Comparison of ENCODE assay signal across 24 mouse cellular contexts in genomic region chr1:25312344-25312743, GRCm38 (mm10).
A peak's percentile ranks its signal among the peaks of the same experiment; 100 is the strongest.
DNase-seq lines count a peak whose midpoint lies in the region; ATAC-seq lines count a peak whose summit lies in the region.
"Had no signal": no experiment of that assay in that cellular context is flagged by ENCODE, and none has a peak within 500 bp of the region (broad histone marks: within the 10 kb centered on the region; RNA-seq: fewer than 3 reads in every experiment).

No protein-coding gene starts in this region.

- peak; percentile 64 for ATAC-seq in hindbrain, embryonic 12.5 days (ENCODE audit: low FRiP score)
- ATAC-seq in hindbrain, embryonic 13.5 days (ENCODE audit: low FRiP score) = no peak
- ATAC-seq in neural tube, embryonic 11.5 days (ENCODE audit: insufficient read depth, low FRiP score, low TSS enrichment) = peak; percentile 78; the same call in 1 of the 2 replicates
- no peak for ATAC-seq in midbrain, embryonic 14.5 days (ENCODE audit: low FRiP score, low TSS enrichment)
- ATAC-seq: CD4-positive, CD25-positive, alpha-beta regulatory T cell, adult 4 months; forebrain, postnatal 0 days had no signal

- no peak overlapping the region for H3K4me2 ChIP-seq in hindbrain, embryonic 12.5 days (replicated peaks)
- H3K4me2 ChIP-seq in hindbrain, embryonic 13.5 days = no peak overlapping the region
- H3K4me2 ChIP-seq in neural tube, embryonic 11.5 days (ENCODE audit: low read depth) = no peak overlapping the region
- H3K4me2 ChIP-seq in midbrain, embryonic 14.5 days (ENCODE audit: low read length) = no peak overlapping the region
- H3K4me2 ChIP-seq: embryonic facial prominence, embryonic 12.5 days; forebrain, embryonic 12.5 days; heart, embryonic 11.5 days; heart, embryonic 15.5 days had no signal

- H3K4me3 ChIP-seq in hindbrain, embryonic 12.5 days = no peak overlapping the region
- no peak overlapping the region for H3K4me3 ChIP-seq in hindbrain, embryonic 13.5 days
- H3K4me3 ChIP-seq in neural tube, embryonic 11.5 days (ENCODE audit: low read depth, low read length) = no peak overlapping the region
- H3K4me3 ChIP-seq in midbrain, embryonic 14.5 days (replicated peaks; ENCODE audit: low read depth, low read length) = no peak overlapping the region
- H3K4me3 ChIP-seq: embryonic facial prominence, embryonic 12.5 days; forebrain, embryonic 12.5 days; heart, adult 2 months; heart, embryonic 15.5 days had no signal

- no peaks in the 10 kb centered on the region for H3K27me3 ChIP-seq in hindbrain, embryonic 12.5 days
- H3K27me3 ChIP-seq in hindbrain, embryonic 13.5 days = no peaks in the 10 kb centered on the region
- H3K27me3 ChIP-seq in neural tube, embryonic 11.5 days (ENCODE audit: control insufficient read depth, insufficient read depth, low read length) = no peaks in the 10 kb centered on the region
- H3K27me3 ChIP-seq in midbrain, embryonic 14.5 days (ENCODE audit: control insufficient read depth, insufficient read depth, low read length) = no peaks in the 10 kb centered on the region
- H3K27me3 ChIP-seq: embryonic facial prominence, embryonic 12.5 days; forebrain, embryonic 12.5 days; heart, embryonic 15.5 days had no signal

- no peaks in the 10 kb centered on the region for H3K36me3 ChIP-seq in hindbrain, embryonic 12.5 days
- no peaks in the 10 kb centered on the region for H3K36me3 ChIP-seq in hindbrain, embryonic 13.5 days
- no peaks in the 10 kb centered on the region for H3K36me3 ChIP-seq in neural tube, embryonic 11.5 days (ENCODE audit: control insufficient read depth, insufficient read depth, low read length)
- no peaks in the 10 kb centered on the region for H3K36me3 ChIP-seq in midbrain, embryonic 14.5 days (ENCODE audit: control insufficient read depth, insufficient read depth, low read length)
- H3K36me3 ChIP-seq: embryonic facial prominence, embryonic 12.5 days; forebrain, embryonic 12.5 days; G1E; heart, embryonic 15.5 days had no signal

- H3K9ac ChIP-seq in hindbrain, embryonic 12.5 days = no peak overlapping the region
- H3K9ac ChIP-seq in hindbrain, embryonic 13.5 days = no peak overlapping the region
- H3K9ac ChIP-seq in neural tube, embryonic 11.5 days (ENCODE audit: low read length) = no peak overlapping the region
- no peak overlapping the region for H3K9ac ChIP-seq in midbrain, embryonic 14.5 days (replicated peaks; ENCODE audit: low read length)
- H3K9ac ChIP-seq: embryonic facial prominence, embryonic 12.5 days; forebrain, embryonic 12.5 days; forebrain, postnatal 0 days; heart, embryonic 15.5 days had no signal

- H3K4me1 ChIP-seq in hindbrain, embryonic 12.5 days = no peaks in the 10 kb centered on the region
- no peaks in the 10 kb centered on the region for H3K4me1 ChIP-seq in hindbrain, embryonic 13.5 days (replicated peaks)
- H3K4me1 ChIP-seq in neural tube, embryonic 11.5 days (ENCODE audit: control insufficient read depth, insufficient read depth, low read length) = no peaks in the 10 kb centered on the region
- peaks cover 3% of the 10 kb centered on the region; the same call in 1 of the 2 replicates for H3K4me1 ChIP-seq in midbrain, embryonic 14.5 days (ENCODE audit: control insufficient read depth, insufficient read depth, low read length)
- H3K4me1 ChIP-seq: embryonic facial prominence, embryonic 12.5 days; heart, embryonic 15.5 days had no signal

- WGBS in hindbrain, embryonic 12.5 days = 37% methylated on average over 2 of the region's 2 CpGs
- WGBS in hindbrain, embryonic 13.5 days = 37% methylated on average over 2 of the region's 2 CpGs
- WGBS in neural tube, embryonic 11.5 days = 60% methylated on average over 2 of the region's 2 CpGs
- 25% methylated on average over 2 of the region's 2 CpGs for WGBS in midbrain, embryonic 14.5 days

- H3K27ac ChIP-seq in hindbrain, embryonic 12.5 days = no peak overlapping the region
- no peak overlapping the region for H3K27ac ChIP-seq in hindbrain, embryonic 13.5 days
- no peak overlapping the region for H3K27ac ChIP-seq in neural tube, embryonic 11.5 days (ENCODE audit: low read depth, low read length)
- no peak overlapping the region for H3K27ac ChIP-seq in midbrain, embryonic 14.5 days (replicated peaks; ENCODE audit: low read depth, low read length)
- H3K27ac ChIP-seq: embryonic facial prominence, embryonic 12.5 days; forebrain, embryonic 12.5 days; heart, adult 2 months; heart, embryonic 15.5 days had no signal

- peak; percentile 17 for DNase-seq in embryo, embryonic 10 days (ENCODE audit: low spot score)
- DNase-seq in embryo, embryonic 9.5 days (ENCODE audit: extremely low spot score) = no peak
- DNase-seq in neural tube, embryonic 11.5 days (ENCODE audit: low spot score) = no peak
- no peak for DNase-seq in neural tube, embryonic 10.5 days (ENCODE audit: extremely low spot score, low spot score)
- DNase-seq in midbrain, embryonic 14.5 days = peak; percentile 32
- DNase-seq in layer of hippocampus, postnatal 14 days (ENCODE audit: low spot score in 2 of 2) = no peak
- DNase-seq: adrenal gland, adult 8-10 months; adrenal gland, postnatal 36 days; B cell, adult 2 months; cerebellum, adult 11 months; cerebellum, adult 8-10 months; cerebellum, postnatal 14 days; forebrain, postnatal 0 days; gastrocnemius, postnatal 14 days; heart, adult 2 months; heart, postnatal 14 days had no signal

- no peaks in the 10 kb centered on the region for H3K9me3 ChIP-seq in hindbrain, embryonic 12.5 days (replicated peaks)
- no peaks in the 10 kb centered on the region for H3K9me3 ChIP-seq in hindbrain, embryonic 13.5 days
- no peaks in the 10 kb centered on the region for H3K9me3 ChIP-seq in neural tube, embryonic 11.5 days (ENCODE audit: control insufficient read depth, low read length)
- H3K9me3 ChIP-seq in midbrain, embryonic 14.5 days (ENCODE audit: control insufficient read depth, low read length) = no peaks in the 10 kb centered on the region
- H3K9me3 ChIP-seq: embryonic facial prominence, embryonic 12.5 days; forebrain, embryonic 12.5 days; G1E; heart, embryonic 15.5 days had no signal

Comparison
In these comparisons a context has a peak if more than half of its experiments do, and no peak if none do; other contexts are left out.
1. DNase-seq: peak in embryo, embryonic 10 days (single experiment) and midbrain, embryonic 14.5 days (single experiment); none in embryo, embryonic 9.5 days (single experiment), neural tube, embryonic 11.5 days (single experiment), neural tube, embryonic 10.5 days (single experiment) and layer of hippocampus, postnatal 14 days (0 of 2).
2. ATAC-seq: peak in hindbrain, embryonic 12.5 days (single experiment) and neural tube, embryonic 11.5 days (single experiment); none in hindbrain, embryonic 13.5 days (single experiment) and midbrain, embryonic 14.5 days (single experiment).